Mouse (Mus musculus): Measurements from ENCODE around the gene Gltpd2. TPM values are rescaled to one million over a fixed set of nuclear protein-coding genes. Genes with fewer than 3 reads are reported as not detected.
"Not testable (repeated sequence)": the region's sequence is repeated elsewhere in the genome, so short reads cannot be mapped to it uniquely, and the experiment has no call there.

Gene Gltpd2
- polyA plus RNA-seq, 1 experiment, result not detected

DNA sequence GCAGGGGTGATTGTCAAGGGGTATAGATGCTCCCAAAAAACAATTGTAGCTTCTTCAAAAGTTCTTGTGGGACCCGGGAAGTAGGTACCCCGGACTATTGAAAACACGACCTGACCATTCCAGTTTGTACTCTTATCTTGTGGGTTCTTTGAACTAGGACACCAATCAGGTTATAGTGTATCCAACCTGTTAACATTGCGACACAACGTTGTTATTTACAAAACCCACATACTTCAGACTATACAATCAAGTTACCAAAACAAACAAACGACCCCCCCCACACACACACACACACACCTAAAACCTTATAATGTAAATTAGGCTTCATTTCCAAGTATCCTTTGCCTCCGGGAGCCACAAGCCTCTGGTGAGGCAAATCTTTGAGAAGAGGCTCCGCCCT lies 5.8 kb downstream of the Gltpd2 start:
- TF ChIP-seq CTCF (IDR thresholded peaks at IDR 0.05; ENCODE audit: control insufficient read depth, insufficient read depth, low read length) (no peak), POLR2A (IDR thresholded peaks at IDR 0.05; ENCODE audit: borderline replicate concordance, control insufficient read depth, low read depth, low read length) (no peak)
- no peaks in the 10 kb centered on the region; the same call in 1 of the 2 replicates for H3K4me1 ChIP-seq (ENCODE audit: control insufficient read depth, insufficient read depth, low read length)
- H3K27ac ChIP-seq (ENCODE audit: control insufficient read depth, insufficient read depth, low read depth, low read length, poor library complexity), result no peak overlapping the region
- 3% methylated on average over 8 of the region's 8 CpGs for WGBS
- H3K4me3 ChIP-seq (replicated peaks; ENCODE audit: control insufficient read depth, low read depth, low read length), result no peak overlapping the region

DNA sequence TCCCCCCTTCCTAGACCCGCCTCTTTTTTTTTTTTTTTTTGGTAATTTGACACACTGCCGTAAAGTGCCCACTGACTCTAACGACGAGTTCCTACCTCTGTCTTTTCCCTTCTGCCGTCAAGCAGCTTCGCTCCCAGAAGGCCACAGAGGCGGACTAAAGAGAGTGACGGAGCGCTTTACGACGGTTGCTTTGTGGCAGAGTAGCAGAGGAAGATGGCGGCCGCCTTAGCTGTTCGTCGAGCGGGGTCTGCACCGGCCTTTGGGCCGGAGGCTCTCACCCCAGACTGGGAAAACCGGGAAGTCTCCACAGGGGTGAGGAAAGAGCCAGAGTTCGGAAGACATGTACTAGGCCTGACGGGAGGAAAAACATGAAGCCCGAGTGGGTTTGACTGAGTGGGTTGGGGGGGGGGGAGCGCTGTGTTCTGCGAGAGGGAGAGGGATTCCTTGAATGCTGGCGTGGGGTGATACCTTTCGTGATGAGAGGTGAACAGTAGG lies 6.2 kb downstream of the Gltpd2 start, which contains the start of gene Psmb6:
Psmb6 (plus strand) TSS at position 184 of the 495 bp plus-strand sequence.
- under 1% methylated on average over 26 of the region's 26 CpGs for WGBS

DNA sequence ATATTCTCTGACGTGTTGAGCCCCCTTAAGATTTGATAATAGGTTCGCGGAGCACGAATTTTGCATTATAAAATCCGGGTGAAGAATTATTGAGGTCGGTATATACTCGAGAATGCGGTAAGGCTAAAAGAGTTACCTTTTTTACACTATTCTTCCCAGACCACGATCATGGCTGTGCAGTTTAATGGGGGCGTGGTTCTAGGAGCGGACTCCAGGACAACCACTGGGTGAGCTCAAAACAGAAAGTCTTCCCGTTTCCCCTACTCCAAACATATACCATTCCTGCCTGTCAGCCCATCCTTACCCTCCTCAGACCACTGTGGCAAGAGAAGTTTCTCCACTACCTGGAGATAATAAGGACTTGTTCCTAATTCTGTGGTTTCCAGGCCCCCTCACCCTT lies 6.7 kb downstream of the Gltpd2 start:
- 2% methylated on average over 12 of the region's 12 CpGs for WGBS
- H3K4me3 ChIP-seq (replicated peaks; ENCODE audit: control insufficient read depth, low read depth, low read length), result peak overlapping the region; percentile 84
- no peaks in the 10 kb centered on the region; the same call in 1 of the 2 replicates for H3K4me1 ChIP-seq (ENCODE audit: control insufficient read depth, insufficient read depth, low read length)
- no peak overlapping the region for H3K27ac ChIP-seq (ENCODE audit: control insufficient read depth, insufficient read depth, low read depth, low read length, poor library complexity)
- TF ChIP-seq CTCF (IDR thresholded peaks at IDR 0.05; ENCODE audit: control insufficient read depth, insufficient read depth, low read length) (no peak), POLR2A (IDR thresholded peaks at IDR 0.05; ENCODE audit: borderline replicate concordance, control insufficient read depth, low read depth, low read length) (no peak)

More for the DNA sequence above, 6.2 kb downstream of the Gltpd2 start, which contains the start of gene Psmb6:
- peak; percentile 73; the same call in 1 of the 2 replicates for TF ChIP-seq POLR2A (IDR thresholded peaks at IDR 0.05; ENCODE audit: borderline replicate concordance, control insufficient read depth, low read depth, low read length)
- no peak for TF ChIP-seq CTCF (IDR thresholded peaks at IDR 0.05; ENCODE audit: control insufficient read depth, insufficient read depth, low read length)
- H3K4me1 ChIP-seq (ENCODE audit: control insufficient read depth, insufficient read depth, low read length), result no peaks in the 10 kb centered on the region; the same call in 1 of the 2 replicates
- H3K27ac ChIP-seq (ENCODE audit: control insufficient read depth, insufficient read depth, low read depth, low read length, poor library complexity), result no peak within 1 kb of the TSS
- peak within 1 kb of the TSS; percentile 84 for H3K4me3 ChIP-seq (replicated peaks; ENCODE audit: control insufficient read depth, low read depth, low read length)

DNA sequence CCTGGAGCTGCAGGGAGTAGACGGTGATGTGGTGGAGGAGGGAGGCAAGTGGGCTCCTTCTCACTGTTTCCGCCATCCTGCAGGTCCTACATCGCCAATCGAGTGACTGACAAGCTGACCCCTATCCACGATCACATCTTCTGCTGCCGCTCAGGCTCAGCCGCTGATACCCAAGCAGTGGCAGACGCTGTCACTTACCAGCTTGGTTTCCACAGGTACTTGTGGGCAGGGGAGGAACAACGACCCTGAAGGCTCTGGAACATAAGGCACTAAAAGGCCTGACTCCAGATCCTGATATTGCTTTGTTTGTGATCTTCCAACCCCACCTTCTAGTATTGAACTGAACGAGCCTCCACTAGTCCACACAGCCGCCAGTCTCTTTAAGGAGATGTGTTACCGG lies 7.2 kb downstream of the Gltpd2 start:
- WGBS, result 88% methylated on average over 12 of the region's 12 CpGs
- Histone ChIP-seq H3K4me1 (ENCODE audit: control insufficient read depth, insufficient read depth, low read length) (no peaks in the 10 kb centered on the region; the same call in 1 of the 2 replicates), H3K27ac (ENCODE audit: control insufficient read depth, insufficient read depth, low read depth, low read length, poor library complexity) (no peak overlapping the region), H3K4me3 (replicated peaks; ENCODE audit: control insufficient read depth, low read depth, low read length) (no peak overlapping the region)
- TF ChIP-seq POLR2A (IDR thresholded peaks at IDR 0.05; ENCODE audit: borderline replicate concordance, control insufficient read depth, low read depth, low read length) (no peak), CTCF (IDR thresholded peaks at IDR 0.05; ENCODE audit: control insufficient read depth, insufficient read depth, low read length) (no peak)

DNA sequence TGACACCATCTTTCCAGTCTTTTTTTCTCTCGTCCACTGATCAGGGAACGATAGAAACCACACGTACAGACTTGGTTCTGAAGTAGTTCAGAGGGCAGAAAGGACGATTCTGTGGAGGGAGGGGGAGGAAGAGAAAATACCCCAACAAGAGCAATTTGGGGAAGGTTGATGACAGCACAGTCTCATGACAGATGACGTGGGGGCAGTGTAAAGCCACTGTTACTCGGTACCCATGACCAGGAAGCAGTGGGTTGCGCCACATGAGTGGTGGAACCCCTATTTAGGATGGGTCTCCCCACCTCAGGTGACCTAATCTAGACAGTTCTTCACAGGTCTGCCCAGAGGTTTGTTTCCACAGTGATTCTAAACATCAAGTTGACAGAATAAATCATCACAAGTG lies 9.6 kb downstream of the Gltpd2 start:
- WGBS, result 70% methylated on average over 7 of the region's 7 CpGs
- Histone ChIP-seq H3K27ac (ENCODE audit: control insufficient read depth, insufficient read depth, low read depth, low read length, poor library complexity) (no peak overlapping the region), H3K4me1 (ENCODE audit: control insufficient read depth, insufficient read depth, low read length) (no peaks in the 10 kb centered on the region; the same call in 1 of the 2 replicates), H3K4me3 (replicated peaks; ENCODE audit: control insufficient read depth, low read depth, low read length) (no peak overlapping the region)
- TF ChIP-seq CTCF (IDR thresholded peaks at IDR 0.05; ENCODE audit: control insufficient read depth, insufficient read depth, low read length) (no peak), POLR2A (IDR thresholded peaks at IDR 0.05; ENCODE audit: borderline replicate concordance, control insufficient read depth, low read depth, low read length) (no peak)

DNA sequence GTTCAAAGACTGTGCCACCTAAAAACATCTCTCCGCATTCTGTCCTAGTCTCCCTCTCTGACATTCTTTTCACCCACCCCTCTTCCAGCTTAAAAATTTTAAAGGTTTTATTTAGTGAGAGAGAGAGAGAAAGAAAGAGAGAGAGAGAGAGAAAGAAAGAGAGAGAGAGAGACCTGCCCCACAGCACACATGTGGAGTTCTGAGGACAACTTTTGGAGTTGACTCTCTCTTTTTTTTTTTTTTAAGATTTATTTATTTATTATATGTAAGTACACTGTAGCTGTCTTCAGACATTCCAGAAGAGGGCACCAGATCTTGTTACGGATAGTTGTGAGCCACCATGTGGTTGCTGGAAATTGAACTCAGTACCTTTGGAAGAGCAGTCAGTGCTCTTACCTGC lies 12.1 kb downstream of the Gltpd2 start:
- H3K27ac ChIP-seq (ENCODE audit: control insufficient read depth, insufficient read depth, low read depth, low read length, poor library complexity); H3K4me1 ChIP-seq (ENCODE audit: control insufficient read depth, insufficient read depth, low read length); H3K4me3 ChIP-seq (replicated peaks; ENCODE audit: control insufficient read depth, low read depth, low read length): not testable (repeated sequence)
- WGBS, result 78% methylated on average over 2 of the region's 2 CpGs

DNA sequence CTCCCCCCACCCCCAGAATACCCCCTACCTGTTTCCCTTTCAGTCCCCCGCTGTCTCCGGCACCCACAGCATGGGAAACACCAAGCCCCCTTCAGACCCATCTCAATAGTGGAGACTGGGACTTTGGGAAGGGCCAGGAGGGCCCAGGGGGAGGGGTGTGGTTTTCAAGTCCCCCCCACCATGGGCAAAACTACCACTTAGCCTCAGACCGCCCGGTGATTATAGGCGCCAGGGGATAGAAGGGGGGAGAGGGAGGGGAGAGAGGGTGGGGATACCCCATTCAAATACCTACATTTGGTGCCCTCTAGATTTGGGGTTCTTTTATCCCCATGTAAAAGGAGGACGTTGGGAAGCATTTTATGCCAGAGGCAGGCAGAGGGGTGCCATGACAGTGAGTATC lies 13.8 kb downstream of the Gltpd2 start, which contains the start of gene Gm40193:
Gm40193 (minus strand) TSS at position 101 of the 400 bp plus-strand sequence.
- H3K4me3 ChIP-seq (replicated peaks; ENCODE audit: control insufficient read depth, low read depth, low read length), result no peak within 1 kb of the TSS
- TF ChIP-seq POLR2A (IDR thresholded peaks at IDR 0.05; ENCODE audit: borderline replicate concordance, control insufficient read depth, low read depth, low read length), result no peak
- TF ChIP-seq CTCF (IDR thresholded peaks at IDR 0.05; ENCODE audit: control insufficient read depth, insufficient read depth, low read length), result no peak
- H3K4me1 ChIP-seq (ENCODE audit: control insufficient read depth, insufficient read depth, low read length), result no peaks in the 10 kb centered on the region
- WGBS, result 89% methylated on average over 6 of the region's 6 CpGs
- no peak within 1 kb of the TSS for H3K27ac ChIP-seq (ENCODE audit: control insufficient read depth, insufficient read depth, low read depth, low read length, poor library complexity)

DNA sequence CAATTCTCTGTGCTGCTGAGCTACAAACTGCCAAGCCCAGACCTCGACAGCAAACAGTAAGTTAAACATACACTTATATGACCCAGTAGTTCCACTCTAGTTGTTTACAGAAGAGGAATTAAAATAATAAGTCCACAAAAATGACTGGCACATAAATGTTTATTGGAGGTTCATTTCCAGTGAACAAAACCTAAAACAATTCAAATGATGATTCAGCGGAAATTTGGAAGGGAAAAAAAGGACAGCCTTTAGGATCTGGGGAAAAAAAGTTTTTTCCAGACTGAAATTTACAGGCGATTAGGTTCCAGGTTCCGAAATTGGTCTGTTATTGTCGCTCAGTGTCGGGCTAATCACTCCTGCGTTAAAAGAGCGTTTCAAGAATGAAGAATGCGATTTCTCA lies 20.4 kb downstream of the Gltpd2 start:
- WGBS, result 5% methylated on average over 9 of the region's 9 CpGs
- TF ChIP-seq CTCF (IDR thresholded peaks at IDR 0.05; ENCODE audit: control insufficient read depth, insufficient read depth, low read length) (no peak), POLR2A (IDR thresholded peaks at IDR 0.05; ENCODE audit: borderline replicate concordance, control insufficient read depth, low read depth, low read length) (no peak)
- Histone ChIP-seq H3K4me1 (ENCODE audit: control insufficient read depth, insufficient read depth, low read length) (no peaks in the 10 kb centered on the region), H3K27ac (ENCODE audit: control insufficient read depth, insufficient read depth, low read depth, low read length, poor library complexity) (no peak overlapping the region), H3K4me3 (replicated peaks; ENCODE audit: control insufficient read depth, low read depth, low read length) (peak overlapping the region; percentile 58)
